Mouse (Mus musculus): ENCODE measurements at regions not wholly inside any gene's neighbourhood (a gene's known extent, or its start where the extent isn't known, plus 50 kb on each side); places are given as distances from the start of the nearest gene placed in this dataset.

DNA sequence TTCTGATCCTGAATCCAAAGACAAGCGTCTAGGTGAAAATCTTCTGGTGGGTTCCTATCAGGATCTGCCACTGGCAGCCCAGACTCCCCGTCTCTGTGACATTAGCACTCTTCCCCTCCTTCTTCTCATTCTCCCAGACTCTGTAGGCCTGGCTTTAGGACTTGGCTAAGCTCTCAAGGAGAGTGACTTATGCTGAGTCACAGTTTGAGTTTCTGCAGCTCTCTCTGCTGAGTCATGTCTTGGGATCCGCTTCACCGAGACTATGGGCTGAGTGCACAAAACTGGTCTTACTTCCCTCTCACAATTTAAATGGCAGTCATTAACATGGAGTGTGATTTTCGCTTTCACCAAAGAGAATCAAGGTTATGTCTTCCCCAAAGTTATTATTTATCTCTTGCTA is 85.2 kb upstream of the Oxgr1 start:
- no peak overlapping the region for H3K27ac ChIP-seq (replicated peaks; ENCODE audit: low read depth, low read length)
- ATAC-seq (ENCODE audit: low read depth) (no peak), DNase-seq (ENCODE audit: low spot score) (no peak)
- H3K4me3 ChIP-seq (ENCODE audit: low read depth, low read length) = no peak overlapping the region
- no peak overlapping the region for H3K4me2 ChIP-seq (ENCODE audit: low read depth, low read length)
- H3K36me3 ChIP-seq (ENCODE audit: control insufficient read depth, insufficient read depth, low read length) = no peaks in the 10 kb centered on the region
- H3K4me1 ChIP-seq (ENCODE audit: control insufficient read depth, insufficient read depth, low read length) = no peaks in the 10 kb centered on the region
- 80% methylated on average over 5 of the region's 5 CpGs for WGBS
- H3K27me3 ChIP-seq (replicated peaks; ENCODE audit: control insufficient read depth, insufficient read depth, low read length) = no peaks in the 10 kb centered on the region
- no peak overlapping the region for H3K9ac ChIP-seq (ENCODE audit: low read depth, low read length)
- 0 out of 2 replicates have a peak, but pooled peaks cover 3% of the 10 kb centered on the region for H3K9me3 ChIP-seq (ENCODE audit: control insufficient read depth, low read length)

DNA sequence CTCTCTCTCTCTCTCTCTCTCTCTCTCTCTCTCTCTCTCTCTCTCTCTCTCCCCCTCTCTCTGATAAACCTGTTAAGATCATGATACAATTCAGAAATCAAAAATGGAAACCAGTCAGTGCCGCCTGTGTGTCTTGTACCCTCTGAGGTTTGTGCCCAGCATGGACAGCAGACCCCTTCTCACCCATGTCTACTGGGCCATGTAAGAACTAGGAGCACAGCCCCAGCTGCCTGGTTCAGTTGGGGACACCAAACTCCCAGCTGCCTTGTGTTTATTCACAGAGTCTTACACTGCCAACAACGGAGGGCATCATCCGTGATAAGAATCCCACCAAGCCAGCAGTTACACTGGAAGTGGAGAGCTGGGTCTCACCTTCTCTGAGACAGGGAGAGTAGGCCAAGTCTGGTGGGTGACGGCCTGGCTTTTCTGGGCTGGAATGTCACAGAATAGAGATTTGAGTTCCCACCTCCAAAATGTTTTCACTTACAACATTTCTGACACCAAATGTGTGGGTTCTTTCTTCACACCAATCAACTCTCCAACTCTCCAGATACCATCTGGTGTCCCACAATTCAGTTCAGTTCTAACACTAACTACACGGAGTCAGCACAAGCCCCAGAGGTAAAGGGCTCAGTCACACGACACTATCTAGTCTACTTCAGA is 92.2 kb upstream of the Oxgr1 start:
- no peak overlapping the region for H3K27ac ChIP-seq (replicated peaks; ENCODE audit: low read depth, low read length)
- 0 out of 2 replicates have a peak, but pooled peaks cover 7% of the 10 kb centered on the region for H3K4me1 ChIP-seq (ENCODE audit: control insufficient read depth, insufficient read depth, low read length)
- no peak overlapping the region for H3K4me3 ChIP-seq (ENCODE audit: low read depth, low read length)
- no peaks in the 10 kb centered on the region for H3K9me3 ChIP-seq (ENCODE audit: control insufficient read depth, low read length)
- H3K4me2 ChIP-seq (ENCODE audit: low read depth, low read length) = no peak overlapping the region
- 76% methylated on average over 6 of the region's 6 CpGs for WGBS
- H3K36me3 ChIP-seq (ENCODE audit: control insufficient read depth, insufficient read depth, low read length) = no peaks in the 10 kb centered on the region
- ATAC-seq (ENCODE audit: low read depth) (no peak), DNase-seq (ENCODE audit: low spot score) (no peak)
- no peaks in the 10 kb centered on the region for H3K27me3 ChIP-seq (replicated peaks; ENCODE audit: control insufficient read depth, insufficient read depth, low read length)
- H3K9ac ChIP-seq (ENCODE audit: low read depth, low read length) = no peak overlapping the region

DNA sequence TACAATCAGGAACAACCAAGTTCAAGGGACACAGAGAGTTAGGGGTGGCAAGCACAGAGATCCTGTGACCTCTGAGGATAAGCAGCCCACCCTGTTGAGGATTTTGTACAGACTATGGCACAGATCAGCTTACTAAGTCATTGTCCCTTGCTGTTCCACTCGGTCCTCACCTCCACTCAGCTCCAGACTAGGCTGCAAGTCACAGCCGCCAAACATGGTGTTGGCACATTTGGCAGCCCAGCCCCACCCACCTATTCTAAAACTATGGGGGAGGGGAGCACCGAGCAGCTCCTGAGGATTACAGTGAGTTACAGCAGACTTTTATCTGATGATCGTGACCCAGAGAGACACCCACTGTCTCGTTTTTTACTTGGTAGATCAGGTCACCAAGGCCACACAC is 93.0 kb upstream of the Oxgr1 start:
- WGBS = 49% methylated on average over 5 of the region's 5 CpGs
- Histone ChIP-seq H3K27me3 (replicated peaks; ENCODE audit: control insufficient read depth, insufficient read depth, low read length) (no peaks in the 10 kb centered on the region), H3K27ac (replicated peaks; ENCODE audit: low read depth, low read length) (no peak overlapping the region), H3K4me2 (ENCODE audit: low read depth, low read length) (no peak overlapping the region), H3K9me3 (ENCODE audit: control insufficient read depth, low read length) (no peaks in the 10 kb centered on the region), H3K4me3 (ENCODE audit: low read depth, low read length) (no peak overlapping the region), H3K36me3 (ENCODE audit: control insufficient read depth, insufficient read depth, low read length) (no peaks in the 10 kb centered on the region), H3K4me1 (ENCODE audit: control insufficient read depth, insufficient read depth, low read length) (0 out of 2 replicates have a peak, but pooled peaks cover 7% of the 10 kb centered on the region), H3K9ac (ENCODE audit: low read depth, low read length) (no peak overlapping the region)
- ATAC-seq (ENCODE audit: low read depth) (no peak), DNase-seq (ENCODE audit: low spot score) (no peak)

DNA sequence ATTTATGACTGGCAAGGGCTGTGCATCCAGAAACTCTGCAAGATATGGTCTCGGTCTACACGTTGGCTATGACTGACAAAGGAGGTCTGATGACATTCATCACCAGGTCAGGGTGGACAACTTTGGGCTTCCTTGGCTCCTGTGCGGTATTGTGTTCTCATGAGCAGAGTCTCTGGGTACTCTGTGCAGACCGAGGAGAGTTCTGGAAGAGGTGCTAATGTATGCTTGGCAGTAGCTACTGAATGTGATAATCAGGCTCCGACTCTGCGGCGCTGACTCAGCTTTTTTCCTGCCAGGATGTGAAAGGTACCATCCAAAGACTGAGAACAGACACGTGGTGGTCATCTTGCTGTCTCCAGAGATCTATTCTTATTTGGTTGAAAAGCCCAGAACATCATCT is 94.5 kb upstream of the Oxgr1 start:
- Histone ChIP-seq H3K36me3 (ENCODE audit: control insufficient read depth, insufficient read depth, low read length) (no peaks in the 10 kb centered on the region), H3K4me3 (ENCODE audit: low read depth, low read length) (no peak overlapping the region), H3K27me3 (replicated peaks; ENCODE audit: control insufficient read depth, insufficient read depth, low read length) (no peaks in the 10 kb centered on the region), H3K9ac (ENCODE audit: low read depth, low read length) (no peak overlapping the region), H3K4me2 (ENCODE audit: low read depth, low read length) (no peak overlapping the region), H3K4me1 (ENCODE audit: control insufficient read depth, insufficient read depth, low read length) (0 out of 2 replicates have a peak, but pooled peaks cover 7% of the 10 kb centered on the region), H3K27ac (replicated peaks; ENCODE audit: low read depth, low read length) (no peak overlapping the region), H3K9me3 (ENCODE audit: control insufficient read depth, low read length) (no peaks in the 10 kb centered on the region)
- ATAC-seq (ENCODE audit: low read depth) = no peak
- 86% methylated on average over 8 of the region's 8 CpGs for WGBS
- DNase-seq (ENCODE audit: low spot score) = no peak

DNA sequence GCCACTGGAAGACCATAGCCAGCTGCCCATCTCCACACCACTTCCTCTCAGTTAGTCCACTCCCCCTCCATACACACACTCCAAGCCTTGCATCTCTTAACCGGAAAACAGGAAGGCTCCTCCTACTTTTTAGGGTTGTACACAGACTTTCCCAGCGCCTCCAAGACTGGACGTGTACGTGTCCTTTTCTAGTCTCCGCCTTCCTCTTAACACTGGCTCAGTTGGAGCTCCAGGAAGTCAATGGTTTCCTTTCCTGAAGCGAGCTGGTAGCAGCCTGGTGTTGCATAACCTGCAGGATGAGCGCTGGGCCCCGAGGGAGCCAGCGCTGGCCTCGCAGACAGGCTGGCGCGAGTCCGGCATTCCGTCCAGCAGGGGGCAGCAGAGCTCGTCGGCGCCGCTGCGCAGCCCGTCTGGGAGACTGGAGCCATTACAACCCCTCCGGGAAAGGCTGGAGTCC is 95.5 kb upstream of the Oxgr1 start:
- H3K27ac ChIP-seq (replicated peaks; ENCODE audit: low read depth, low read length) = peak overlapping the region; percentile 78
- H3K36me3 ChIP-seq (ENCODE audit: control insufficient read depth, insufficient read depth, low read length) = no peaks in the 10 kb centered on the region
- no peaks in the 10 kb centered on the region for H3K27me3 ChIP-seq (replicated peaks; ENCODE audit: control insufficient read depth, insufficient read depth, low read length)
- H3K9me3 ChIP-seq (ENCODE audit: control insufficient read depth, low read length) = no peaks in the 10 kb centered on the region
- H3K4me1 ChIP-seq (ENCODE audit: control insufficient read depth, insufficient read depth, low read length) = 0 out of 2 replicates have a peak, but pooled peaks cover 7% of the 10 kb centered on the region
- peak overlapping the region; percentile 50 for H3K4me2 ChIP-seq (ENCODE audit: low read depth, low read length)
- ATAC-seq (ENCODE audit: low read depth) = peak; percentile 95
- under 1% methylated on average over 21 of the region's 21 CpGs for WGBS
- peak; percentile 94 for DNase-seq (ENCODE audit: low spot score)
- H3K9ac ChIP-seq (ENCODE audit: low read depth, low read length) = peak overlapping the region; percentile 43; the same call in 1 of the 2 replicates
- peak overlapping the region; percentile 33 for H3K4me3 ChIP-seq (ENCODE audit: low read depth, low read length)

DNA sequence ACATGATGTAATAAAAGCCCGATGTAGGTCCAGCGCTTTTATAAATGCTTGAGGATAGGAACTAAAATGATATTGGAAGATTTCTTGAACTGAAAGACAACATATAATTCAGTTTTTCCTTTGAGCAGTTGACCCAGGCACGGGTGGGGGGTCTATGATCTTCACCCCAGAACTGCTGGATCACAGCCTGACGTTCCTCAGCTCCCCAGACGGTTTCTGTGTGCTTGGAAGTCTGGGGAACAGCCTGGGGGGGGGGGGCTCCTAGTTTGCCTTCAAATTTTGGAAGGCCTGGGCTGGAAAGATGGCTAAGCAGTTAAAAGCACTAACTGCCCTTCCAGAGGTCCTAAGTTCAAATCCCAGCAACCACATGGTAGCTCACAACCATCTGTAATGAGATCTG is 96.3 kb upstream of the Oxgr1 start:
- H3K4me2 ChIP-seq (ENCODE audit: low read depth, low read length) = no peak overlapping the region
- H3K9ac ChIP-seq (ENCODE audit: low read depth, low read length) = no peak overlapping the region
- H3K27ac ChIP-seq (replicated peaks; ENCODE audit: low read depth, low read length) = no peak overlapping the region; the same call in 1 of the 2 replicates
- ATAC-seq (ENCODE audit: low read depth) (no peak), DNase-seq (ENCODE audit: low spot score) (no peak)
- H3K4me1 ChIP-seq (ENCODE audit: control insufficient read depth, insufficient read depth, low read length) = 0 out of 2 replicates have a peak, but pooled peaks cover 7% of the 10 kb centered on the region
- H3K27me3 ChIP-seq (replicated peaks; ENCODE audit: control insufficient read depth, insufficient read depth, low read length) = no peaks in the 10 kb centered on the region
- no peaks in the 10 kb centered on the region for H3K36me3 ChIP-seq (ENCODE audit: control insufficient read depth, insufficient read depth, low read length)
- 55% methylated on average over 5 of the region's 5 CpGs for WGBS
- H3K9me3 ChIP-seq (ENCODE audit: control insufficient read depth, low read length) = no peaks in the 10 kb centered on the region
- no peak overlapping the region for H3K4me3 ChIP-seq (ENCODE audit: low read depth, low read length)

DNA sequence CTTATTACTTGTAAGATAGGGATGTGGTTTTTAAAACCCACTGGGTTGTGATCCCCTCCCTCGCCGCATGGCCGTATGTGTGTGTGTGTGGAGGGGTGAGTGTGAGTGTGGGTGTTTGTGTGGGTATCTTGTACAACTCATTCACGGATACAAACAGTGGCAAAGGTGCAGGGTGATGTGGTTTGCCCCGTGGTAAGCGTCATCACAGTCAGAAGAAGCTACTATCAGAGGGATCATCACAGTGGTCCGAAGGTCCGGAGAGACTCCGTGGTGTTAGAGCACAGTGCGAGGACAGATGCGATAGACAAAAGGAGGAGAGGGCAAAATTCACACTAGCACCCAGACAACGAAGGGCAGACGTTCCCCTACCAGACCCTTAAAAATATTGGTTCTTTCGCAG is 97.0 kb upstream of the Oxgr1 start:
- Histone ChIP-seq H3K36me3 (ENCODE audit: control insufficient read depth, insufficient read depth, low read length) (no peaks in the 10 kb centered on the region), H3K27me3 (replicated peaks; ENCODE audit: control insufficient read depth, insufficient read depth, low read length) (no peaks in the 10 kb centered on the region), H3K4me3 (ENCODE audit: low read depth, low read length) (no peak overlapping the region), H3K4me1 (ENCODE audit: control insufficient read depth, insufficient read depth, low read length) (0 out of 2 replicates have a peak, but pooled peaks cover 7% of the 10 kb centered on the region), H3K9me3 (ENCODE audit: control insufficient read depth, low read length) (no peaks in the 10 kb centered on the region), H3K9ac (ENCODE audit: low read depth, low read length) (no peak overlapping the region), H3K27ac (replicated peaks; ENCODE audit: low read depth, low read length) (no peak overlapping the region), H3K4me2 (ENCODE audit: low read depth, low read length) (no peak overlapping the region)
- ATAC-seq (ENCODE audit: low read depth) = no peak
- WGBS = 91% methylated on average over 14 of the region's 14 CpGs
- no peak for DNase-seq (ENCODE audit: low spot score)

DNA sequence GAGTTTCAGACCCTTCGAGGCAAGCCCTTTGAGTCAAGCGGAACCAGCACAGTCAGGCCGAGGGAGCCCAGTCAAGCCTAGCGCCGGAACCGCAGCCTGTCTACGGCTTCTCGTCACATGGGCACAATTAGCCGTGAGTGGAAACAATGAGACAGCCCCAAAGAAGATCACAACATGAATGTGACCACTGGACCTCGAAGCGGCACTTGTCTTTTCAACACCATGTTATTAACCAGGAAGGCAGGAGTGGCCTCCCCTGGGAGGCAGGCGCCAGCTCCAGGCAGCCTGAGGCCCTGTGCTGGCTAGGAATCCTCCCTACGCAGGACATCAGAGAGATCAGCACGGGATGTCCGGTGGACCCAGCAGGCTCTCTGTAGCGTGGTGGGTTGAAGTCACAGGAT is 97.4 kb upstream of the Oxgr1 start:
- no peaks in the 10 kb centered on the region for H3K36me3 ChIP-seq (ENCODE audit: control insufficient read depth, insufficient read depth, low read length)
- no peak overlapping the region for H3K4me3 ChIP-seq (ENCODE audit: low read depth, low read length)
- no peaks in the 10 kb centered on the region for H3K27me3 ChIP-seq (replicated peaks; ENCODE audit: control insufficient read depth, insufficient read depth, low read length)
- DNase-seq (ENCODE audit: low spot score) = no peak
- H3K27ac ChIP-seq (replicated peaks; ENCODE audit: low read depth, low read length) = no peak overlapping the region
- WGBS = 65% methylated on average over 16 of the region's 16 CpGs
- no peak for ATAC-seq (ENCODE audit: low read depth)
- no peak overlapping the region for H3K9ac ChIP-seq (ENCODE audit: low read depth, low read length)
- H3K4me2 ChIP-seq (ENCODE audit: low read depth, low read length) = no peak overlapping the region
- 0 out of 2 replicates have a peak, but pooled peaks cover 7% of the 10 kb centered on the region for H3K4me1 ChIP-seq (ENCODE audit: control insufficient read depth, insufficient read depth, low read length)
- H3K9me3 ChIP-seq (ENCODE audit: control insufficient read depth, low read length) = no peaks in the 10 kb centered on the region

DNA sequence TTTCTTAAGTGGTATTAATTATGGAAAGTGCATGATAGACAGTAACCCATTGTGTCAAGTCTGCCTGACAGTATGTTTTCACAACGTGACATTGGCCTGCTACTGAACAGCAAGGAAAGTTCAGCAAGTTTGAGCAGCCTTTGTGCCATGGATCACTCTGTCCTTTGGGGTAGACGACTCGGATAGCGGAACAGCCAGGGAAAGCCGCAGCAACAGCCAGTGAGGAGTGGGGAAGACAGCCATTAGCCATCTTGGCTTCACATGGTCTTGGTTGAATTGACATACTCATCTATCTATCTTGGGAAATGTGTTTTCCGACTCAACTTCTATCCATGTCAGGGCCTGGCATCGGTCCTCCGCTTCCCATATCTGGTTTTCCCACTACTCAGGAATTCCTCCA is 98.0 kb upstream of the Oxgr1 start:
- H3K4me1 ChIP-seq (ENCODE audit: control insufficient read depth, insufficient read depth, low read length) = 0 out of 2 replicates have a peak, but pooled peaks cover 7% of the 10 kb centered on the region
- ATAC-seq (ENCODE audit: low read depth) (no peak), DNase-seq (ENCODE audit: low spot score) (no peak)
- no peak overlapping the region for H3K4me2 ChIP-seq (ENCODE audit: low read depth, low read length)
- no peak overlapping the region for H3K4me3 ChIP-seq (ENCODE audit: low read depth, low read length)
- 80% methylated on average over 8 of the region's 8 CpGs for WGBS
- H3K27ac ChIP-seq (replicated peaks; ENCODE audit: low read depth, low read length) = no peak overlapping the region
- H3K9me3 ChIP-seq (ENCODE audit: control insufficient read depth, low read length) = no peaks in the 10 kb centered on the region
- no peaks in the 10 kb centered on the region for H3K27me3 ChIP-seq (replicated peaks; ENCODE audit: control insufficient read depth, insufficient read depth, low read length)
- H3K36me3 ChIP-seq (ENCODE audit: control insufficient read depth, insufficient read depth, low read length) = no peaks in the 10 kb centered on the region
- H3K9ac ChIP-seq (ENCODE audit: low read depth, low read length) = no peak overlapping the region
